Mouse (Mus musculus): ENCODE measurements around the gene Shank2. TPM values are rescaled to one million over a fixed set of nuclear protein-coding genes. Genes with fewer than 3 reads are reported as not detected.

Gene Shank2
- polyA plus RNA-seq, 1 experiment from 2014 or later, result 0.63 TPM

GRCm38 (mm10) chr7:143978741-143979371, 22.9 kb upstream of the Shank2 start:
- 1% methylated on average over 50 of the region's 50 CpGs for WGBS (ENCODE audit: insufficient replicate concordance)
- Histone ChIP-seq H3K4me3 (ENCODE audit: low read depth, low read length) (peak overlapping the region; percentile 58), H3K27me3 (ENCODE audit: control insufficient read depth, insufficient read depth, low read depth, low read length) (peaks cover 36% of the 10 kb centered on the region), H3K9me3 (replicated peaks; ENCODE audit: control insufficient read depth, low read length) (no peaks in the 10 kb centered on the region), H3K36me3 (ENCODE audit: control insufficient read depth, insufficient read depth) (no peaks in the 10 kb centered on the region), H3K4me2 (ENCODE audit: low read depth, low read length) (peak overlapping the region; percentile 50), H3K27ac (ENCODE audit: low read length) (no peak overlapping the region), H3K4me1 (ENCODE audit: control insufficient read depth, low read depth, low read length) (no peaks in the 10 kb centered on the region), H3K9ac (ENCODE audit: low read depth, low read length) (peak overlapping the region; percentile 48; the same call in 1 of the 2 replicates)
- peak; percentile 65 for ATAC-seq (ENCODE audit: low read depth)

- H3K36me3 ChIP-seq (ENCODE audit: control insufficient read depth, insufficient read depth), result no peaks in the 10 kb centered on the region
- ATAC-seq (ENCODE audit: low read depth), result no peak
- no peak overlapping the region for H3K27ac ChIP-seq (ENCODE audit: low read length)
- H3K4me1 ChIP-seq (ENCODE audit: control insufficient read depth, low read depth, low read length), result no peaks in the 10 kb centered on the region
- no peak overlapping the region for H3K9ac ChIP-seq (ENCODE audit: low read depth, low read length)
- H3K4me3 ChIP-seq (ENCODE audit: low read depth, low read length), result peak overlapping the region; percentile 58
- peak overlapping the region; percentile 50 for H3K4me2 ChIP-seq (ENCODE audit: low read depth, low read length)
- peaks cover 36% of the 10 kb centered on the region for H3K27me3 ChIP-seq (ENCODE audit: control insufficient read depth, insufficient read depth, low read depth, low read length)
- WGBS (ENCODE audit: insufficient replicate concordance), result 35% methylated on average over 5 of the region's 5 CpGs
- no peaks in the 10 kb centered on the region for H3K9me3 ChIP-seq (replicated peaks; ENCODE audit: control insufficient read depth, low read length)
Measured at GRCm38 (mm10) chr7:143979986-143980385, 21.7 kb upstream of the Shank2 start.

- Histone ChIP-seq H3K9ac (ENCODE audit: low read depth, low read length) (no peak overlapping the region), H3K4me1 (ENCODE audit: control insufficient read depth, low read depth, low read length) (no peaks in the 10 kb centered on the region), H3K4me2 (ENCODE audit: low read depth, low read length) (no peak overlapping the region), H3K4me3 (ENCODE audit: low read depth, low read length) (no peak overlapping the region), H3K9me3 (replicated peaks; ENCODE audit: control insufficient read depth, low read length) (no peaks in the 10 kb centered on the region), H3K27me3 (ENCODE audit: control insufficient read depth, insufficient read depth, low read depth, low read length) (no peaks in the 10 kb centered on the region), H3K27ac (ENCODE audit: low read length) (no peak overlapping the region), H3K36me3 (ENCODE audit: control insufficient read depth, insufficient read depth) (no peaks in the 10 kb centered on the region)
- peak; percentile 80 for ATAC-seq (ENCODE audit: low read depth)
- WGBS (ENCODE audit: insufficient replicate concordance), result 76% methylated on average over 2 of the region's 2 CpGs
Measured at GRCm38 (mm10) chr7:143986281-143986680, 15.4 kb upstream of the Shank2 start.

- no peak for ATAC-seq (ENCODE audit: low read depth)
- no peaks in the 10 kb centered on the region for H3K27me3 ChIP-seq (ENCODE audit: control insufficient read depth, insufficient read depth, low read depth, low read length)
- H3K4me3 ChIP-seq (ENCODE audit: low read depth, low read length), result no peak overlapping the region
- no peak overlapping the region for H3K9ac ChIP-seq (ENCODE audit: low read depth, low read length)
- H3K4me2 ChIP-seq (ENCODE audit: low read depth, low read length), result no peak overlapping the region
- H3K27ac ChIP-seq (ENCODE audit: low read length), result no peak overlapping the region
- no peaks in the 10 kb centered on the region for H3K4me1 ChIP-seq (ENCODE audit: control insufficient read depth, low read depth, low read length)
- no peaks in the 10 kb centered on the region for H3K36me3 ChIP-seq (ENCODE audit: control insufficient read depth, insufficient read depth)
- no peaks in the 10 kb centered on the region for H3K9me3 ChIP-seq (replicated peaks; ENCODE audit: control insufficient read depth, low read length)
Measured at GRCm38 (mm10) chr7:143991160-143991559, 10.6 kb upstream of the Shank2 start.

- H3K9me3 ChIP-seq (replicated peaks; ENCODE audit: control insufficient read depth, low read length), result no peaks in the 10 kb centered on the region
- WGBS (ENCODE audit: insufficient replicate concordance), result 32% methylated on average over 3 of the region's 3 CpGs
- H3K4me2 ChIP-seq (ENCODE audit: low read depth, low read length), result no peak overlapping the region
- H3K4me3 ChIP-seq (ENCODE audit: low read depth, low read length), result no peak overlapping the region
- no peaks in the 10 kb centered on the region for H3K4me1 ChIP-seq (ENCODE audit: control insufficient read depth, low read depth, low read length)
- no peak for ATAC-seq (ENCODE audit: low read depth)
- no peak overlapping the region for H3K27ac ChIP-seq (ENCODE audit: low read length)
- H3K36me3 ChIP-seq (ENCODE audit: control insufficient read depth, insufficient read depth), result no peaks in the 10 kb centered on the region
- no peak overlapping the region for H3K9ac ChIP-seq (ENCODE audit: low read depth, low read length)
- H3K27me3 ChIP-seq (ENCODE audit: control insufficient read depth, insufficient read depth, low read depth, low read length), result no peaks in the 10 kb centered on the region
Measured at GRCm38 (mm10) chr7:143999073-143999472, 2.7 kb upstream of the Shank2 start.

- H3K9ac ChIP-seq (ENCODE audit: low read depth, low read length), result no peak overlapping the region
- H3K4me1 ChIP-seq (ENCODE audit: control insufficient read depth, low read depth, low read length), result no peaks in the 10 kb centered on the region
- H3K9me3 ChIP-seq (replicated peaks; ENCODE audit: control insufficient read depth, low read length), result no peaks in the 10 kb centered on the region
- no peak overlapping the region for H3K4me3 ChIP-seq (ENCODE audit: low read depth, low read length)
- H3K27me3 ChIP-seq (ENCODE audit: control insufficient read depth, insufficient read depth, low read depth, low read length), result no peaks in the 10 kb centered on the region
- no peaks in the 10 kb centered on the region for H3K36me3 ChIP-seq (ENCODE audit: control insufficient read depth, insufficient read depth)
- 43% methylated on average over 3 of the region's 3 CpGs for WGBS (ENCODE audit: insufficient replicate concordance)
- no peak overlapping the region for H3K27ac ChIP-seq (ENCODE audit: low read length)
- no peak overlapping the region for H3K4me2 ChIP-seq (ENCODE audit: low read depth, low read length)
- no peak for ATAC-seq (ENCODE audit: low read depth)
Measured at GRCm38 (mm10) chr7:144003471-144003870, 1.7 kb downstream of the Shank2 start.

- WGBS (ENCODE audit: insufficient replicate concordance), result 47% methylated on average over 4 of the region's 4 CpGs
- H3K36me3 ChIP-seq (ENCODE audit: control insufficient read depth, insufficient read depth), result no peaks in the 10 kb centered on the region
- ATAC-seq (ENCODE audit: low read depth), result no peak; the same call in 1 of the 2 replicates
- H3K4me3 ChIP-seq (ENCODE audit: low read depth, low read length), result no peak overlapping the region
- no peaks in the 10 kb centered on the region for H3K9me3 ChIP-seq (replicated peaks; ENCODE audit: control insufficient read depth, low read length)
- no peak overlapping the region for H3K9ac ChIP-seq (ENCODE audit: low read depth, low read length)
- no peak overlapping the region for H3K4me2 ChIP-seq (ENCODE audit: low read depth, low read length)
- H3K27ac ChIP-seq (ENCODE audit: low read length), result no peak overlapping the region
- H3K27me3 ChIP-seq (ENCODE audit: control insufficient read depth, insufficient read depth, low read depth, low read length), result no peaks in the 10 kb centered on the region
- H3K4me1 ChIP-seq (ENCODE audit: control insufficient read depth, low read depth, low read length), result no peaks in the 10 kb centered on the region
Measured at GRCm38 (mm10) chr7:144008079-144008478, 6.4 kb downstream of the Shank2 start.

GRCm38 (mm10) chr7:144008985-144009384, 7.3 kb downstream of the Shank2 start:
- H3K27ac ChIP-seq (ENCODE audit: low read length), result no peak overlapping the region
- H3K4me1 ChIP-seq (ENCODE audit: control insufficient read depth, low read depth, low read length), result no peaks in the 10 kb centered on the region
- no peaks in the 10 kb centered on the region for H3K36me3 ChIP-seq (ENCODE audit: control insufficient read depth, insufficient read depth)
- 72% methylated on average over 4 of the region's 4 CpGs for WGBS (ENCODE audit: insufficient replicate concordance)
- H3K4me3 ChIP-seq (ENCODE audit: low read depth, low read length), result no peak overlapping the region
- peak; percentile 86 for ATAC-seq (ENCODE audit: low read depth)
- H3K27me3 ChIP-seq (ENCODE audit: control insufficient read depth, insufficient read depth, low read depth, low read length), result no peaks in the 10 kb centered on the region
- H3K4me2 ChIP-seq (ENCODE audit: low read depth, low read length), result peak overlapping the region; percentile 11; the same call in 1 of the 2 replicates
- H3K9ac ChIP-seq (ENCODE audit: low read depth, low read length), result no peak overlapping the region
- no peaks in the 10 kb centered on the region for H3K9me3 ChIP-seq (replicated peaks; ENCODE audit: control insufficient read depth, low read length)

- no peaks in the 10 kb centered on the region for H3K27me3 ChIP-seq (ENCODE audit: control insufficient read depth, insufficient read depth, low read depth, low read length)
- ATAC-seq (ENCODE audit: low read depth), result no peak
- no peak overlapping the region for H3K27ac ChIP-seq (ENCODE audit: low read length)
- no peak overlapping the region for H3K4me2 ChIP-seq (ENCODE audit: low read depth, low read length)
- H3K9me3 ChIP-seq (replicated peaks; ENCODE audit: control insufficient read depth, low read length), result no peaks in the 10 kb centered on the region
- H3K9ac ChIP-seq (ENCODE audit: low read depth, low read length), result no peak overlapping the region
- H3K4me3 ChIP-seq (ENCODE audit: low read depth, low read length), result no peak overlapping the region
- no peaks in the 10 kb centered on the region for H3K36me3 ChIP-seq (ENCODE audit: control insufficient read depth, insufficient read depth)
- WGBS (ENCODE audit: insufficient replicate concordance), result 59% methylated on average over 2 of the region's 2 CpGs
- H3K4me1 ChIP-seq (ENCODE audit: control insufficient read depth, low read depth, low read length), result no peaks in the 10 kb centered on the region
Measured at GRCm38 (mm10) chr7:144014485-144014884, 12.8 kb downstream of the Shank2 start.

Measured in liver, embryonic 16.5 days (tissue).